Mouse (Mus musculus): Measurements from ENCODE around the gene Vmn1r90.
"Not testable (repeated sequence)": the region's sequence is repeated elsewhere in the genome, so short reads cannot be mapped to it uniquely, and the experiment has no call there.

Vmn1r90 gene

GRCm38 (mm10) chr7:14563406-14563805, at the start of gene Vmn1r90:
Gene Vmn1r90 (minus strand): TSS chr7:14563506.
- no peak for DNase-seq (ENCODE audit: low read depth, low spot score)

- not testable (repeated sequence) for DNase-seq (ENCODE audit: low read depth, low spot score)
Measured at GRCm38 (mm10) chr7:14593009-14593408, 29.7 kb upstream of the Vmn1r90 start.

GRCm38 (mm10) chr7:14552284-14552683, 11.0 kb downstream of the Vmn1r90 start:
- no peak for DNase-seq (ENCODE audit: low read depth, low spot score)

GRCm38 (mm10) chr7:14525280-14525679, 38.0 kb downstream of the Vmn1r90 start:
- no peak for DNase-seq (ENCODE audit: low read depth, low spot score)

- DNase-seq (ENCODE audit: low read depth, low spot score): no peak
Measured at GRCm38 (mm10) chr7:14522636-14523035, 40.7 kb downstream of the Vmn1r90 start.

GRCm38 (mm10) chr7:14518301-14518700, 45.0 kb downstream of the Vmn1r90 start:
- DNase-seq (ENCODE audit: low read depth, low spot score): no peak
